Mouse (Mus musculus): Measurements from ENCODE around the gene Dnaic2. TPM values are rescaled to one million over a fixed set of nuclear protein-coding genes. Genes with fewer than 3 reads are reported as not detected.
A peak's percentile ranks its signal among the peaks of the same experiment; 100 is the strongest.

Dnaic2 gene
- 1 to 10 TPM; 1.3 to 2.0 TPM for total RNA-seq (2021)
- long read RNA-seq, experiment 1, partial matches to known transcripts, result 0 of 3 reads
- long read RNA-seq, experiment 1, other reads (novel, unspliced or antisense), result 2 of 3 reads
- long read RNA-seq, experiment 2, result 0 reads

GRCm38 (mm10) chr11:114726965-114727825, at the start of gene Dnaic2:
Dnaic2 (plus strand) TSS chr11:114727408.
- DNase-seq (ENCODE audit: low spot score in 2 of 2), result peak; percentile 61 to 77

GRCm38 (mm10) chr11:114679582-114679981, 47.6 kb upstream of the Dnaic2 start:
- DNase-seq (ENCODE audit: low spot score in 2 of 2), result no peak

- no peak for DNase-seq (ENCODE audit: low spot score in 2 of 2)
Observed at GRCm38 (mm10) chr11:114680291-114680690, 46.9 kb upstream of the Dnaic2 start.

- DNase-seq (ENCODE audit: low spot score in 2 of 2), result no peak
Observed at GRCm38 (mm10) chr11:114681054-114681453, 46.2 kb upstream of the Dnaic2 start.

DNA sequence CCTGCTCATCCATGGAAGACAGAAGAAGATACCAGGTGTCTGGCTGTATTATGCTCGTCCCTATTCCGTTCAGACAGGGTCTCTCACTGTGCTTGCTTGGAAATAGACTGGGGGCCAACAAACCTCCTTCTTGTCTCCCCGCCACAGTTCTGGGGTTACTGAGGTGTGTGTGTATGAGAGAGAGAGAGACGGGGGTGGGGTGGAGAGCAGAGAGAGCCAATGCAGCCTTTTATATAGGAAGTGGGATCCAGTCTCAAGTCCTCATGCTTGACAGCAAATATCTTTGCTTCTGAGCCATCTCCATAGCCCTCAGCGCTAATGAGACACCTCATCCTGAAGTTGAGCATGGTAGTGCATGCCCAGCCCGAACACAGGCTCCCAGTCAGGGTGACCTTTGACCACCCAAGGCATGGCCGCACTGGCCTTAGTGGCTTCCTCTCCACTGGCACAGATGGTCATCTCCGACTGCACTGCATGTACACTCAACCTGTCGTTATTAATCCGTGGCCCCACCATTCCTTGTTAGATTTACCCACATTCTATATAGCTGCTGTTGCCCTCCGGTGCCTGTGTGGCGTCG, 44.8 kb upstream of the Dnaic2 start:
- DNase-seq (ENCODE audit: low spot score in 2 of 2), result no peak

GRCm38 (mm10) chr11:114683029-114683721, 44.0 kb upstream of the Dnaic2 start:
- no peak for DNase-seq (ENCODE audit: low spot score in 2 of 2)

GRCm38 (mm10) chr11:114683722-114684621, 43.2 kb upstream of the Dnaic2 start:
- DNase-seq (ENCODE audit: low spot score in 2 of 2), result no peak

DNA sequence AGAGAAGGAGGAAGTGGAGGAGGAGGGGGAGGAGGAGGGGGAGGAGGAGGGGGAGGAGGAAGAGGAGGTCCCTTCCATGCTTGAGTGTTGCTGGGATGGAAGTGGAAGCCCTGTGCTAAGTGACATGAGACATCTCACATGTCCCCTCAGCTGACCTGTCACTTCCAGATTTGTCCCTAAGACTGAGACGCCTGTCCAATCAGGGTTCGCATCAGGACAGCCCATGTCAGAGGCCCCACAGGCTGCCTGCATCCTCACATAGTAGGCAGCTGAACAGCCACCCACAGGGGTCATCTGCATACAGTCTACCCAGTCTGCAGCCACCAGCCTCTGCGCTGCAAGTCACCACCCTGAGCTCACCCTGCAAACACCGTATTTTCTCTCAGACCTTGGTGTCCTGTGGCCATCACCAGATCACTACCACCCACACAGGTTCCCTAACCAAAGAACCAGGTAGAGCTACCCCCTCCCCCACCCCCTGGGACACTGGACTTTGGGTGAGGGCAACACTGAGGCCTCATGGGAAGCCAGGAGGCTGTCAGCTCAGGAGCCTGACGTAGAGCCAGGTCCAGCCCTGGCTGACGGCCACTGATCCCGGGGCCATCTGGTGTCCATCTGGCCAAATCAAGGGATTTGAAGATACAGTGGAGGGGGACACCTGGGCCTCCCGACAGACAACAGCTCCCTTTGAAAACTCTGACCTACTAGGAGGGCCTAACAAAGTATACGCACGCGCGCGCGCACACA, 42.4 kb upstream of the Dnaic2 start:
- DNase-seq (ENCODE audit: low spot score in 2 of 2), result no peak

- no peak for DNase-seq (ENCODE audit: low spot score in 2 of 2)
Observed at GRCm38 (mm10) chr11:114685526-114686040, 41.6 kb upstream of the Dnaic2 start.

DNA sequence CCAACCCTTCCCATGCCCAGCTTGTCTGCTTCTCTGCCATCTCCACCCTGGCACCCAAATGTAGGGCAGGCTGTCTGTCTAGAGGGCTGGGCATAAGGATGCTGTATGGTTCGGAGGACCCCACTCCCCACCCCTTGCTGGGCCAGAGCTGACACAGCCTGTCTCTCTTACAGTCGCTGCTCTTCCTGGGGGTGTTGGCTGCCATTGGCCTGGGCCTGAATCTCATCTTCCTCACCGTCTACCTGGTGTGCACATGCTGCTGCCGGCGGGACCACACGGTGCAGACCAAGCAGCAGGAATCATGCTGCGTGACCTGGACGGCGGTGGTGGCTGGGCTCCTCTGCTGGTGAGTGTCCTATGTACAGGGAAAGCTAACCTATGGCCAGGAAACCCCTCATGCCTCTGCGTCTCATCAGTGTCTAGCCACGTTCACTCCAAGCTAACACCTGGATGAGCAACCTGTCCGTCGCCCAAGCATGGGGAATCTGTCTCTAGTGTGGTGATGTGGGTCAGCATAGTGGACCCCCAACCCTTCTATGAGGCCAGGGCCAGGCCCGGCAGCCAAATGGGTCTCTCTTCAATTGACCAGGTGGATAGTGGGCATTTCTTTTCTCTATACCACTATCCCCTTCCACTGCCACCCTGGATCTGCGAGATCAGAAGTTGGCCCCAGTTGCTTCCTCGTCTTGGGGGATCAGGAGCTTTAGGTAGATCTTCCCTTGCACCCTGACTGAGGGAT, 40.8 kb upstream of the Dnaic2 start:
- no peak for DNase-seq (ENCODE audit: low spot score in 2 of 2)

DNA sequence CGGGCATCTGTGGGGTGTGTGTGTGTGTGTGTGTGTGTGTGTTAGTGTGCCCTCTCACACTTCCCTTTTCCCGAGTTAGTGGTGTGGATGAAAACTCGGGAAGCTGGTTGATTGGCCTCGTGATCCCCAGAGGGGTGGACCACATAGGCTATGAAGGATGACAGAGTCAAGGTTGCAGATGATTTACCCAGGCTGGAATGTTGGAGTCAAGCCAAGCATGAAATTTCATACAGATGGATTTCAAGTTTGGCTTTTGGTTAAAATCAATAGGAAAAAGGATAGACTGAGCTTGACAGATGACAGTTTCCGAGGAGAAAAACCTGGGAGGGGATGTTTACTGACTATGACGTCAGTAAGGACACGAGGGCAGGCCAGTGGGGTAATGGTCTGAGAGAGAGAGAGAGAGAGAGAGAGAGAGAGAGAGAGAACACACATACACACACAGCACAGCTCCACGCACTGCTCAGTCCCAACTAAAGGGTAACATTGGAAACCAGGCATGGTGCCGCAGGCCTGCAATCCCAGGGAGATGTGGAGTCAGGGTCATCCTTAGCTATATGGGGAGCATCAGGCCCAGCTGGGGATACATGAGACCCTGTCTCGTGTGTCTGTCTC, 39.5 kb upstream of the Dnaic2 start:
- no peak for DNase-seq (ENCODE audit: low spot score in 2 of 2)

DNA sequence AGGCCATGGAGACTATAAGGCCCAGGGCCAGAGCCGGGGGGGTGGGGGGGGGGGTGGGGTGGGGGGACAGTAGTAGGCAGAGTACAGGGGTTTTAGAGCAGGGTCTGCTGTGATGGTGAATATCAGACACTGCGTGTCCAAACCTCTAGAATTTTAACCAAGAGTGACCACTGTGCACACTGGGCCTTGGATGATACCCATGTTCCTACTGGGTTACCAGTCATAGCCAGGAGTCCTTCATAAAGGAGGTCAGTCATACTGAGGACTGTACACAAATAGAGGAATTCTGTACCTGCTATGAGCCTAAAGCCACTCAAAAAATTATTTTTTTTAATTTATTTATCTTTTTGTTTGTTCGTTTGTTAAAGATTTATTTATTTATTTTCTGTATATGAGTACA, 38.5 kb upstream of the Dnaic2 start:
- no peak for DNase-seq (ENCODE audit: low spot score in 2 of 2)

DNA sequence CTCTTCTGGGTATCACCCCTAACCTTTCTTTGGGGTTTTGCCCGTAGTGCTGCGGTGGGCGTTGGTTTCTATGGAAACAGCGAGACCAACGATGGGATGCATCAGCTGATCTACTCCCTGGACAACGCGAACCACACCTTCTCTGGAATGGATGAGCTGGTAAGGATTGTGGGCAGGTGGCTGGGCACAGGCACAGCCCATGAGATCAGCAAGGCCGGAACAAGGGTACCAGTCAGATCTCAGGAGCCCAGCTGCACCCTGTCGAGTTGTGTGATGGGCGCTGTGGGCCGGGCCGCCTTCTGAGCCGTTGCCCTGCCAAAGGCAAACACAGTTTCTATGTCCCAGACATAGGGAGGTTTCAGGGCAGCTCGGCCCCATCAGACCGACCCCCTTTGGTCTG, 37.0 kb upstream of the Dnaic2 start:
- DNase-seq (ENCODE audit: low spot score in 2 of 2), result no peak

DNA sequence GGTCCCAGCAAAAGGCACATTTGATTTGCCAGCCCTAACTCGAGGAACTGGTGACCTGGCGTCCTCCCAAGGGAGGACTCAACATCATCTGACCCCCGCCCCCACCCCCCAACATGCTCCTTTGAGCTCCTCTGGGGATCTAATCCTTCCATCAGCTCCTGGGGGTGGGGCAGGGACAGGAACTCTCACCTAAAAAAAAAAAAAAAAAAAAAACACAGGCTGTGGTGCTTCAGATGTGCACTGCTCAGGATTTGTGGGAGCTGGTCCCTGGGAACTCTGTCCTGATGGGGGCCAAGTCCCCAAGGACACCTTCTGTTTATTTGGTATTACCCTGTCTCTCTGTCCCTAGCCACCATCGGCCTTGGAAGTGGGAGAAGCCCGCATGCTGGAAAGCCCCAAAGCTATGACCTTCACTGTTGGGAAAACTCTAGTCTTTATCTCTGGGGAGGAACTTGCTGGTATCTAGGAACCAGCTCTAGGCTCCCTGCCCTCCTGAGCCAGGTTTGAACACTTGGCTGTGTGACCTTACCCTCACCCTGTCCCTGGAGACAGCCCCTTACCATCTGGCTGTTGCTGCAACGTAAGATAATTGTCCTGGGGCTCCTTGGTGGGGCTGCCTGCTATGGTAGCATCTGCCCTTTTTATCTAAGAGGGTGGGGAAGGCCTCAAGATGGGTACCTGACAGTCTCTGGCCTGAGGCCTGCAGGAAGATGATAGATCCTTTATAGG, 35.6 kb upstream of the Dnaic2 start:
- DNase-seq (ENCODE audit: low spot score in 2 of 2), result no peak

DNA sequence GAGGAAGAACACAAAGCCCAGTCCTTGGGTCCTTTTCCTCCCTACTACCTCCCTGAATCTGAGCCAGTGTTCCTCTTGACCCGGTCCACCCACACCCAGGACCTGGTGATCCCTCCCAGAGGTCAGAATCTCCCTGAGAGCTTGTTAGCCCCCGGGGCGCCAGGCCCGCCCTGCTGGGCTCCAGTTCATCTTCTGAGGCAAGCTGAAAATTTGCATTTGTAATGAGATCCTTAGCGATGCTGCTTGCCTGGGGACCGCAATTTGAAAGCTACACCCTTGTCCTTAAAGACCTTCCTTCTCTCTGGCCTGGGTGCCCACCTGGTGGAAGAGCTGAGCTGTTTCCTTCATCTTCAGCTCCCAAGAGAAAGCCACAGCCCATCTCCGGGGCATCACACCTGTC, 34.6 kb upstream of the Dnaic2 start:
- no peak for DNase-seq (ENCODE audit: low spot score in 2 of 2)

DNA sequence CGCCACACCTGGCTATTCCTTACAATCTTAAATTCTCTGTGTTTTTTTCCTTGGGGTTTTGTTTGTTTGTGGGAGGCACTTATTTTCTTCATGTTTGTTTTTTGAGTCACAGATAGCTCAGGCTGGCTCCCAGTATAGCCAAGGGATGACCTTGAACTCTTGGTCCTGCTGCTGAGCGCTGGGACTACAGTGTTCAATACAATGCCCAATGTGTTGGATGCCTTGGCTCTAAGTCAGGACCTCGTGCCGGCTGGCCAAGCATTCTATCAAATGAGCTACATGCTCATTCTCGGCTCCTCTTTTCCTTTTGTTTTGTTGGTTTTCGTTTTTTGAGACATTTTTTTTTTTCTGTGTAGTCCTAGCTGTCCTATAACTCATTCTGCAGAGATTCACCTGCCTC, 33.8 kb upstream of the Dnaic2 start:
- DNase-seq (ENCODE audit: low spot score in 2 of 2), result no peak

GRCm38 (mm10) chr11:114694451-114694850, 32.8 kb upstream of the Dnaic2 start:
- no peak for DNase-seq (ENCODE audit: low spot score in 2 of 2)

DNA sequence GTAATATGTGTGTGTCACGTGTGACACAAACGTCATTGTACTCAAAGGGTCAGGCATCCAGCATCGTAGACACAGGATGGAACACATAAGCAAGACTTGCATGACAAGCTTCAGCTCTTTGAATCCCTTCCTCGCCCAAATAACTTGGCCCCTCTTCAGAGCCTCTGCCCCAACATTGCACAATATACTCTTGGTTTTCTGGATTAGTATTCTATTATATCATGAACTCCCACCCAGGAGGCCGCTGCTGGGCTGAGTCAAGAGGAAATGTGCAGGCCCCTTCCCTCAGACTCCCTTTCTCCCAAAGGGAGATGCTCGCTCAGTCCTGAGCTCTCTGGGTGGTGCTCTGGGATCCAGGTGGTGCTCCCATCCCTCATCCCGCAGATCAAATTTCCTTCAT, 28.7 kb upstream of the Dnaic2 start:
- DNase-seq (ENCODE audit: low spot score in 2 of 2), result no peak

All from gastrocnemius, postnatal 4 days (tissue).